Mouse (Mus musculus) megakaryocyte, embryonic 14.5 days (primary cell): ENCODE measurements around the gene Gm49373.

ENCODE experiments used
- FLI1 ChIP-seq: IDR thresholded peaks from 2 replicates; pipeline ENCODE4 v1.6.1; 2012; ENCODE audit warnings: low read length, inconsistent platforms, mixed read lengths
- GATA1 ChIP-seq: IDR thresholded peaks from 3 replicates; pipeline ENCODE4 v1.6.1; 2012; ENCODE audit warnings: mixed read lengths, low read length, inconsistent platforms, borderline replicate concordance

DNA sequence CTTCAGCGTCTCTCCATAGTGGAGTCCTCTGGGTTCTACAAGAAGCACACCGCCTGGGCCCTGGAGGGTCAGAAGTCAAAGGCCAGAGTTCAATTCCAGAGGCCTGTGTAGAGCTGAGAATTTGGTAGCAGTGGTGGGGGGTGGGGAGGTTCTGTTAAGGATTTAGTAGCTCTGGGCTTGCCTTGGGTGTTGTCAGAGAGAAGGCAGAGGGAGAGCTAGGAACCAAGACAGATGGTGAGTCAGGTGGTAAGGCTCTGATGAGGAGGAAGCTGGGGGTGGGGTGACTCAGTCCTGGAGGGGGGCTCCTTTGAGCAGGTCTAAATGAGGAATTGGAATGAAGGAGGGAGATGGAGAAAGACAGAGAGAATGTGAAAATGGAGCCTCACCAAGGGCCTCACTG lies 10.0 kb downstream of the Gm49373 start:
- TF ChIP-seq FLI1 (no peak), GATA1 (no peak)
